ENCODE assay signal across 8 mouse cellular contexts in genomic region chr7:112467687-112468111, GRCm38 (mm10). TPM values are rescaled to one million over a fixed set of nuclear protein-coding genes. Genes with fewer than 3 reads are reported as not detected.
DNase-seq lines count a peak whose midpoint lies in the region; ATAC-seq and TF ChIP-seq lines count a peak whose summit lies in the region.

No protein-coding gene starts in this region.

- peak; percentile 67 for DNase-seq in Patski (ENCODE audit: low read depth, low spot score)
- DNase-seq in embryo, embryonic 10.5 days (ENCODE audit: low spot score), result peak; percentile 82
- DNase-seq in heart, adult 11 months, result peak; percentile 98
- peak; percentile 62 for DNase-seq in lung, postnatal 14 days
- no peak for DNase-seq in right cerebral cortex, adult 18-20 months

- POLR2A ChIA-PET in Patski (lab: Charles Lee), result interaction anchor here (0.6 to 1.5 kb wide), 4 partner anchors 16 to 666 kb away, joined by 3 to 4 read pairs (median 3); partner anchors contain the start of gene Parva

- TF ChIP-seq POLR2A in small intestine, adult 2 months (IDR thresholded peaks at IDR 0.05; ENCODE audit: low read depth, low read length), result no peak

- TF ChIP-seq CTCF in Patski (IDR thresholded peaks at IDR 0.05), result no peak
- no peak for TF ChIP-seq CTCF in small intestine, adult 2 months (IDR thresholded peaks at IDR 0.05; ENCODE audit: extremely low read depth, insufficient read length, insufficient replicate concordance, low read depth, low read length)

- no peak overlapping the region for H3K4me3 ChIP-seq in intestine, embryonic 16.5 days (ENCODE audit: low read length)
- H3K4me3 ChIP-seq in small intestine, adult 2 months (ENCODE audit: low read depth, low read length), result no peak overlapping the region

- peak; percentile 63 for ATAC-seq in Patski
- ATAC-seq in intestine, embryonic 16.5 days, result peak; percentile 91
- no peak for ATAC-seq in megakaryocyte-erythroid progenitor cell, adult 5-6 weeks (replicated peaks; ENCODE audit: low FRiP score, low TSS enrichment, poor library complexity, severe bottlenecking)

- peak overlapping the region; percentile 95 for H3K27ac ChIP-seq in intestine, embryonic 16.5 days (ENCODE audit: low read length)
- H3K27ac ChIP-seq in small intestine, adult 2 months (ENCODE audit: insufficient read depth, low read depth, low read length), result peak overlapping the region; percentile 91

- H3K4me2 ChIP-seq in intestine, embryonic 16.5 days (ENCODE audit: low read depth, low read length), result no peak overlapping the region

- CTCF ChIA-PET in Patski (lab: Charles Lee), result interaction anchor here (0.9 to 1.3 kb wide), 3 partner anchors 211 to 406 kb away, joined by 3 read pairs; no protein-coding TSS in a partner anchor

- in situ Hi-C loops in Patski (cut with MboI; ENCODE audit: low pct_unique_long_range_greater_than_20kb), result loop anchor here (5.0 kb wide), 3 partner anchors 60 to 400 kb away; partner anchors contain the start of gene Tead1

- peaks cover 31% of the 10 kb centered on the region for H3K4me1 ChIP-seq in intestine, embryonic 16.5 days (ENCODE audit: control insufficient read depth, insufficient read depth, low read length)
- no peaks in the 10 kb centered on the region; the same call in none of the 2 replicates for H3K4me1 ChIP-seq in small intestine, adult 2 months (ENCODE audit: control insufficient read depth, insufficient read depth, insufficient read length, low read length)

- H3K9me3 ChIP-seq in intestine, embryonic 16.5 days (ENCODE audit: control insufficient read depth, low read length), result no peaks in the 10 kb centered on the region

- WGBS in intestine, embryonic 16.5 days, result 29% methylated on average over 11 of the region's 11 CpGs
- WGBS in small intestine, adult 2 months, result 56% methylated on average over 11 of the region's 11 CpGs

- H3K36me3 ChIP-seq in intestine, embryonic 16.5 days (ENCODE audit: control insufficient read depth, insufficient read depth, low read length), result no peaks in the 10 kb centered on the region
- H3K36me3 ChIP-seq in small intestine, adult 2 months (ENCODE audit: control insufficient read depth, insufficient read depth, low read length), result no peaks in the 10 kb centered on the region

- no peaks in the 10 kb centered on the region for H3K27me3 ChIP-seq in Patski
- H3K27me3 ChIP-seq in intestine, embryonic 16.5 days (replicated peaks; ENCODE audit: control insufficient read depth, insufficient read depth, low read length), result no peaks in the 10 kb centered on the region
- no peaks in the 10 kb centered on the region for H3K27me3 ChIP-seq in small intestine, adult 2 months (ENCODE audit: control insufficient read depth, insufficient read depth, low read length)

- peak overlapping the region; percentile 57 for H3K9ac ChIP-seq in intestine, embryonic 16.5 days (ENCODE audit: low read depth, low read length)

RNA-seq across cellular contexts. Expression of gene Parva, which starts 40.4 kb away (rescaled TPM):
- 138 TPM for polyA plus RNA-seq in Patski (2021)
- polyA plus RNA-seq in intestine, embryonic 16.5 days (2015; fragmentation: Nextera tagmentation; extraction: Ambion mirVana), result 78.5 and 80.0 TPM in 2 replicates
- 10.5 and 13.6 TPM in 2 replicates for polyA plus RNA-seq in small intestine, adult 2 months (2012; rRNA removed)
- total RNA-seq in megakaryocyte-erythroid progenitor cell, adult 5-6 weeks (2014; fragmentation: Nextera tagmentation), result not detected in 2 replicates
- not detected in 2 replicates for total RNA-seq in megakaryocyte-erythroid progenitor cell, adult 5-6 weeks (2017)
